Mouse (Mus musculus) natural killer cell, adult 2 months (primary cell): Measurements from ENCODE around the gene Methig1.
"Not testable (repeated sequence)": the region's sequence is repeated elsewhere in the genome, so short reads cannot be mapped to it uniquely, and the experiment has no call there.

Source experiments
- DNase-seq, 2 experiments: peaks; one replicate each; pipeline ENCODE4 v3.0.0; 2022; ENCODE audit warnings: low spot score in 2 of 2

Methig1 gene

GRCm38 (mm10) chr15:100395561-100395960 lies 42.6 kb downstream of the Methig1 start:
- DNase-seq = no peak

GRCm38 (mm10) chr15:100400592-100401250 lies 47.8 kb downstream of the Methig1 start:
- DNase-seq = no peak

GRCm38 (mm10) chr15:100401811-100402210 lies 48.9 kb downstream of the Methig1 start:
- DNase-seq = no peak

- DNase-seq = no peak
Observed at GRCm38 (mm10) chr15:100402347-100402746, 49.4 kb downstream of the Methig1 start.

- DNase-seq = no peak
Observed at GRCm38 (mm10) chr15:100402798-100403197, 49.8 kb downstream of the Methig1 start.

GRCm38 (mm10) chr15:100403318-100404000 lies 50.5 kb downstream of the Methig1 start:
- no peak for DNase-seq

GRCm38 (mm10) chr15:100406088-100406487 lies 53.1 kb downstream of the Methig1 start:
- DNase-seq = no peak

GRCm38 (mm10) chr15:100410918-100411672 lies 58.1 kb downstream of the Methig1 start:
- DNase-seq = peak; percentile 44 to 62

GRCm38 (mm10) chr15:100411731-100412130 lies 58.8 kb downstream of the Methig1 start:
- DNase-seq = no peak

- DNase-seq = no peak
Observed at GRCm38 (mm10) chr15:100413306-100413705, 60.4 kb downstream of the Methig1 start.

GRCm38 (mm10) chr15:100414011-100414410 lies 61.1 kb downstream of the Methig1 start:
- DNase-seq = peak; percentile 60 to 69

GRCm38 (mm10) chr15:100414942-100415341 lies 62.0 kb downstream of the Methig1 start:
- DNase-seq = no peak

GRCm38 (mm10) chr15:100415684-100416083 lies 62.7 kb downstream of the Methig1 start:
- DNase-seq = no peak

GRCm38 (mm10) chr15:100417854-100418450 lies 65.0 kb downstream of the Methig1 start:
- DNase-seq = no peak

- DNase-seq = no peak
Observed at GRCm38 (mm10) chr15:100419311-100419710, 66.4 kb downstream of the Methig1 start.

GRCm38 (mm10) chr15:100419901-100420745 lies 67.2 kb downstream of the Methig1 start:
- peak; percentile 31 to 53 for DNase-seq

GRCm38 (mm10) chr15:100421059-100421757 lies 68.3 kb downstream of the Methig1 start:
- no peak for DNase-seq

GRCm38 (mm10) chr15:100421758-100422197 lies 68.8 kb downstream of the Methig1 start, which contains the start of gene Gm5475:
Gene Gm5475, plus strand, starts transcription at chr15:100422147.
- DNase-seq = not testable (repeated sequence)

GRCm38 (mm10) chr15:100422476-100422875 lies 69.5 kb downstream of the Methig1 start:
- DNase-seq = no peak
